Mouse (Mus musculus): ENCODE measurements around the gene D16Ertd472e.

DNA sequence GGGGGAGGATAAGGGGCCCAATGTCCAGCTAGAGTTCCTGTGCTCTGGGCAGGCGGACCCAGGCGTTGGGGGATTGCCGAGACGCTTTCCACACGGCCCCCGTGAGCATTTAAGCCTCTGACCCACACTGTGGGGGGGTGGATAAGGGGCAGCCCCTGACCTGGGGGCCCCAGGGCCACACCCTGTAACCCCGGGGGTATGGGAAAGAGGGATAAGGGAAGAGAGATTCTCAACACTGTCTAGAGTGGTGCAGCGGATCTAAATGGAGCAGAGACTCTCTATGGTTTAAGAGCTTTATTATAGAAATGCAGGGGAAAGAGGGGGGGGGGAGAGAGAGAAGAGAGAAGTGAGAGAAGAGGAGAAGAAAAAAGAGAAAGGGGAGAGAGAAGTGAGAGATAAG lies 42.0 kb downstream of the D16Ertd472e start:
- no peak for TF ChIP-seq CTCF (IDR thresholded peaks at IDR 0.05; ENCODE audit: borderline replicate concordance, insufficient read depth, low read depth, low read length)
- TF ChIP-seq POLR2A (IDR thresholded peaks at IDR 0.05; ENCODE audit: borderline replicate concordance, insufficient read depth, low read length) = no peak
